Mouse (Mus musculus) MEL (cell line): ENCODE measurements around the gene Mchr1. TPM values are rescaled to one million over a fixed set of nuclear protein-coding genes. Genes with fewer than 3 reads are reported as not detected.

Experiments used
- DNase-seq: peaks from one replicate; pipeline ENCODE4 v3.0.0; 2011; ENCODE audit warnings: low read depth, low spot score
- H3K27ac ChIP-seq: 2 replicates; pipeline ENCODE4 v1.5.1; 2012; ENCODE audit warnings: low read depth, mild to moderate bottlenecking, control low read depth, low read length, moderate library complexity; ENCODE audit not compliant: control insufficient read depth
- H3K27me3 ChIP-seq, 2 experiments: fragments of 150-350 bp in 1 of 2; sonication (generic) in 1 of 2; 2 replicates each; pipeline ENCODE4 v1.6.1; 2012; ENCODE audit warnings: low read length in 2 of 2, mild to moderate bottlenecking in 2 of 2, improper control_type of control experiment in 1 of 2, moderate library complexity in 1 of 2; ENCODE audit not compliant: insufficient read depth in 2 of 2, control insufficient read depth in 1 of 2
- H3K36me3 ChIP-seq, 2 experiments: 2 replicates each; pipeline ENCODE4 v1.6.1; 2012 to 2014; ENCODE audit warnings: low read length in 2 of 2, improper control_type of control experiment in 1 of 2, inconsistent platforms in 1 of 2, mild to moderate bottlenecking in 1 of 2; ENCODE audit not compliant: insufficient read depth in 2 of 2, control insufficient read depth in 1 of 2
- H3K4me1 ChIP-seq, 2 experiments: fragments of 150-350 bp in 1 of 2; sonication (generic) in 1 of 2; 2 replicates each; pipeline ENCODE4 v1.6.1; 2012; ENCODE audit warnings: low read length in 2 of 2, improper control_type of control experiment in 1 of 2, mild to moderate bottlenecking in 1 of 2; ENCODE audit not compliant: insufficient read depth in 2 of 2, control insufficient read depth in 1 of 2
- H3K4me3 ChIP-seq, 2 experiments: fragments of 150-350 bp in 1 of 2; sonication (generic) in 1 of 2; 2 replicates each; pipeline ENCODE4 v1.5.1; 2012; ENCODE audit warnings: low read depth in 2 of 2, low read length in 2 of 2, mild to moderate bottlenecking in 2 of 2, moderate library complexity in 2 of 2, control low read depth in 1 of 2, improper control_type of control experiment in 1 of 2; ENCODE audit not compliant: control insufficient read depth in 1 of 2, insufficient read depth in 1 of 2
- H3K79me2 ChIP-seq: 2 replicates; pipeline ENCODE4 v1.6.1; 2012; ENCODE audit warnings: mild to moderate bottlenecking, low read length, moderate library complexity; ENCODE audit not compliant: control insufficient read depth, poor library complexity, insufficient read depth
- H3K9ac ChIP-seq: 2 replicates; pipeline ENCODE4 v1.6.1; 2012; ENCODE audit warnings: low read depth, mild to moderate bottlenecking, control low read depth, low read length, moderate library complexity; ENCODE audit not compliant: control insufficient read depth, poor library complexity, severe bottlenecking
- H3K9me3 ChIP-seq: fragments of 150-350 bp; sonication (generic); replicated peaks from 2 replicates; pipeline ENCODE4 v1.6.1; 2012; ENCODE audit warnings: mild to moderate bottlenecking, low read length, improper control_type of control experiment, moderate library complexity; ENCODE audit not compliant: insufficient read depth
- E2F4 ChIP-seq: IDR thresholded peaks from 2 replicates; pipeline ENCODE4 v1.6.1; 2011; ENCODE audit warnings: low read depth, low read length, improper control_type of control experiment, borderline replicate concordance
- ETS1 ChIP-seq: IDR thresholded peaks from 2 replicates; pipeline ENCODE4 v1.6.1; 2012; ENCODE audit warnings: low read depth, mild to moderate bottlenecking, inconsistent platforms, low read length, improper control_type of control experiment, moderate library complexity
- GATA1 ChIP-seq: IDR thresholded peaks from 2 replicates; pipeline ENCODE4 v1.6.1; 2011; ENCODE audit warnings: low read depth, low read length, improper control_type of control experiment
- HCFC1 ChIP-seq: IDR thresholded peaks from 2 replicates; pipeline ENCODE4 v1.6.1; 2012; ENCODE audit warnings: low read depth, mild to moderate bottlenecking, inconsistent platforms, low read length, improper control_type of control experiment, moderate library complexity
- MAX ChIP-seq: IDR thresholded peaks from 2 replicates; pipeline ENCODE4 v1.6.1; 2011; ENCODE audit warnings: low read length, improper control_type of control experiment
- MXI1 ChIP-seq: IDR thresholded peaks from 2 replicates; pipeline ENCODE4 v1.6.1; 2011; ENCODE audit warnings: mild to moderate bottlenecking, low read depth, low read length, improper control_type of control experiment
- MYC ChIP-seq: IDR thresholded peaks from 2 replicates; pipeline ENCODE4 v1.6.1; 2011; ENCODE audit warnings: low read depth, mild to moderate bottlenecking, low read length, improper control_type of control experiment, moderate library complexity
- NELFE ChIP-seq: IDR thresholded peaks from 2 replicates; pipeline ENCODE4 v1.6.1; 2011; ENCODE audit warnings: low read depth, low read length, improper control_type of control experiment
- POLR2AphosphoS2 ChIP-seq: IDR thresholded peaks from 2 replicates; pipeline ENCODE4 v1.6.1; 2011; ENCODE audit warnings: low read length, improper control_type of control experiment
- SIN3A ChIP-seq: IDR thresholded peaks from 2 replicates; pipeline ENCODE4 v1.6.1; 2012; ENCODE audit warnings: low read length, improper control_type of control experiment, inconsistent platforms
- SMC3 ChIP-seq: IDR thresholded peaks from 2 replicates; pipeline ENCODE4 v1.6.1; 2011; ENCODE audit warnings: low read depth, low read length, improper control_type of control experiment
- UBTF ChIP-seq: IDR thresholded peaks from 2 replicates; pipeline ENCODE4 v1.6.1; 2012; ENCODE audit warnings: low read depth, mild to moderate bottlenecking, inconsistent platforms, low read length, improper control_type of control experiment, moderate library complexity, borderline replicate concordance; ENCODE audit not compliant: insufficient read depth
- USF1 ChIP-seq: IDR thresholded peaks from 2 replicates; pipeline ENCODE4 v1.6.1; 2014; ENCODE audit warnings: low read depth, mild to moderate bottlenecking, inconsistent platforms, low read length, improper control_type of control experiment, moderate library complexity
- USF2 ChIP-seq, 2 experiments: IDR thresholded peaks; 2 replicates each; pipeline ENCODE4 v1.6.1; 2011 to 2012; ENCODE audit warnings: improper control_type of control experiment in 2 of 2, low read length in 2 of 2, borderline replicate concordance in 1 of 2, inconsistent platforms in 1 of 2, low read depth in 1 of 2, mild to moderate bottlenecking in 1 of 2; ENCODE audit not compliant: insufficient read depth in 1 of 2
- ZC3H11A ChIP-seq: IDR thresholded peaks from 2 replicates; pipeline ENCODE4 v1.6.1; 2012; ENCODE audit warnings: low read depth, mild to moderate bottlenecking, inconsistent platforms, low read length, improper control_type of control experiment
- ZMIZ1 ChIP-seq: IDR thresholded peaks from 2 replicates; pipeline ENCODE4 v1.6.1; 2012; ENCODE audit warnings: low read depth, mild to moderate bottlenecking, inconsistent platforms, low read length, improper control_type of control experiment, moderate library complexity
- polyA plus RNA-seq, 2 experiments: library from polyadenylated mRNA; stranded (reverse) in 1 of 2; unstranded in 1 of 2; fragments of >175 nt in 1 of 2; fragments of >200 nt in 1 of 2; gene quantifications; 2 replicates each; pipeline versions ENCODE4 v1.2.1 to v1.2.4; 2012; ENCODE audit warnings: low replicate concordance in 2 of 2, low read depth in 1 of 2; ENCODE audit not compliant: insufficient read length in 2 of 2, insufficient read depth in 1 of 2, missing spikeins in 1 of 2
- total RNA-seq: library from RNA; depleted of rRNA; stranded (reverse); fragments of 300-350 nt; gene quantifications from 2 replicates; pipeline ENCODE4 v1.2.3, GENCODE M21; 2012

Gene Mchr1
- total and polyA plus RNA-seq, 3 experiments = not detected

GRCm38 (mm10) chr15:81212976-81213375, 22.3 kb upstream of the Mchr1 start:
- no peak overlapping the region for H3K27ac ChIP-seq
- H3K79me2 ChIP-seq = no peaks in the 10 kb centered on the region
- H3K9me3 ChIP-seq = no peaks in the 10 kb centered on the region
- H3K36me3 ChIP-seq = no peaks in the 10 kb centered on the region
- H3K9ac ChIP-seq = no peak overlapping the region
- no peak for TF ChIP-seq USF1
- no peak for TF ChIP-seq SMC3
- TF ChIP-seq POLR2AphosphoS2 = no peak
- TF ChIP-seq E2F4 = no peak
- no peak for TF ChIP-seq GATA1
- no peak for TF ChIP-seq MAX
- TF ChIP-seq ZMIZ1 = no peak
- TF ChIP-seq USF2 (IDR thresholded peaks at IDR 0.05; ENCODE audit: borderline replicate concordance in 1 of 2, insufficient read depth in 1 of 2, low read depth in 1 of 2, low read length in 2 of 2) = no peak
- TF ChIP-seq, all 39 proteins: peak for 0
- Histone ChIP-seq H3K4me3 (no peak overlapping the region), H3K27me3 (peaks cover 0 to 1% of the 10 kb centered on the region in 2 experiments; a peak in 1 of 4 replicates), H3K4me1 (peaks cover 0 to 3% of the 10 kb centered on the region in 2 experiments; a peak in 1 of 4 replicates)
- DNase-seq = no peak

GRCm38 (mm10) chr15:81216906-81217653, 18.2 kb upstream of the Mchr1 start:
- TF ChIP-seq ZC3H11A (no peak), HCFC1 (no peak), NELFE (no peak), MXI1 (no peak), ETS1 (no peak), UBTF (no peak), MYC (no peak), SIN3A (no peak)
- TF ChIP-seq, all 39 proteins: peak for 0
- Histone ChIP-seq H3K79me2 (no peaks in the 10 kb centered on the region), H3K4me3 (no peak overlapping the region), H3K27ac (no peak overlapping the region), H3K9ac (no peak overlapping the region), H3K36me3 (no peaks in the 10 kb centered on the region), H3K27me3 (peaks cover 9 to 16% of the 10 kb centered on the region in 2 experiments), H3K4me1 (no peaks in the 10 kb centered on the region), H3K9me3 (no peaks in the 10 kb centered on the region)
- DNase-seq = no peak
